Mouse (Mus musculus) frontal cortex, postnatal 14 days (tissue): ENCODE results near the gene Acsl5.

Experiments
- DNase-seq, 2 experiments: peaks; one replicate each; pipeline ENCODE4 v3.0.0; 2022; ENCODE audit warnings: low spot score in 2 of 2

Gene Acsl5

DNA sequence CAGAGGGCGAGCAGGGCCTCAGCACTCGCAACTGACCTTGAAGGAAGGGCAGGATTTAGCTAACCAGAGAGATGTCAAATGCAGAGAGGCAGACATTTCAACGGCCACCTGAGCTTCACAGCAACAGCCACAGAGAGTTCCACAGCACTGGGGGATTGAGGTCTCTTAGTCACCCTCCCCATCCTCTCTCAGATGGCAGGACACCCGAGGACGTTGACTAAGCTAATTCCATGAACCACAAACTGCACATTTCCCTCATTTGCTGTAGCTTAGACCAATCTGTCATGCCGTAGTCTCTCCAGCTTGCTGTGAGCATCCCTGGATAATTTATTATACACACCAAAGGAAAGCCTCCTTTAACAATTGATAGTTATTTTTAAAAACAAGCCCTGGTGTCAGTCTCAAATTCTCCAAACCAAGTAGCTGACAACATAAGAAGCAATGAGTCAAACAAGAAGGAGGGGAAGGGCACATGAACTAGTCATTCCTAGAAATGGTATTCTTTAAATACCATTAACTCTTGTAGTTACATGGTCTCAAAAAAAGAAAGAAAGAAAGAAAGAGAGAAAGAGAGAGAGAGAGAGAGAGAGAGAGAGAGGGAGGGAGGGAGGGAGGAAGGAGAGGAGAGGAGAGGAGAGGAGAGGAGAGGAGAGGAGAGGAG, 11.8 kb upstream of the Acsl5 start:
- DNase-seq, result no peak

DNA sequence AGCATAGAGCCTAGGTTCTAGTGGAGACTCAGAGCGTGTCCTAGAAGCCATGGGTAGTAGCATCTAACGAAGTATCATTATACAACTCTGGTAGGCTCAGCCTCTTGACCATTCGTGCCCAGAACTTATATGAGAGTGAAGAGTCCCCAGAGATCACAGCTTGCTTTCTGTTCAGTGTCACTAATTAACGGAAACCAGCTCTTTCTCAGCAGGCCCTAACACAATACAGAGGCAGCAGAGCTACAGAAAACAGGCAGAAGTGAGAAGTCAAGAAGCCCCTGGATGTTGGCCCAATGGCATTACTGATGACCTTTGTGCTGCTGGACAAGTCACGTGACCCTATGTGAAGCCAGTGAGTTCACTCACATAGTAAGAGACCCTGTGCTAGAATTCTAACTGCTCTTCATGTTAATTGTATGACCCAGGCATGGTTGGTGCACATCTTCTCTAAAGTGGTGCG, 10.5 kb upstream of the Acsl5 start, which contains the start of gene Gucy2g:
Gene Gucy2g (minus strand): TSS at position 51 of the 460 bp plus-strand sequence.
- no peak for DNase-seq

DNA sequence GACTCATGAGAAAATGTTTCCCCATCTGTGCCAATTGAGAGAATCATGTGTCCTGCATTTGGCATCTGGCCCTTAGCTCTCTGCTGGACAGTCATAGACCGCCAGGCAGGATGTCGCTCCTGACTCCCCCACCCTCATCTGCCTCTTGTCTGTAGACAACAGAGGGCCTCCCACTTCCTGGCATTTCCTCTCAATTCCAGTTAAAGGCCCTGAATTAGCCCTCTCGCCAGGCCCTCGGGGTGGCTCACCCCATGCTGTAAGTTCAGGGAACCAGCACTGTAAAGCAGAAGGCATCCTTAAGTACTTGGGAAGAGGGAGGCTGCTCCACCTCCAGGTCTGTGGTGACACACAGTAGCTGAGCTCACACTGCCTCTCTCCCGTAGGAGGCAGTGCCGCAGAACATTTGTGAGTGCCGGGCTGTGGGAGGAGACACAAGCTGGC, 6.9 kb upstream of the Acsl5 start:
- peak in 1 of 2 experiments; percentile 27 for DNase-seq

DNA sequence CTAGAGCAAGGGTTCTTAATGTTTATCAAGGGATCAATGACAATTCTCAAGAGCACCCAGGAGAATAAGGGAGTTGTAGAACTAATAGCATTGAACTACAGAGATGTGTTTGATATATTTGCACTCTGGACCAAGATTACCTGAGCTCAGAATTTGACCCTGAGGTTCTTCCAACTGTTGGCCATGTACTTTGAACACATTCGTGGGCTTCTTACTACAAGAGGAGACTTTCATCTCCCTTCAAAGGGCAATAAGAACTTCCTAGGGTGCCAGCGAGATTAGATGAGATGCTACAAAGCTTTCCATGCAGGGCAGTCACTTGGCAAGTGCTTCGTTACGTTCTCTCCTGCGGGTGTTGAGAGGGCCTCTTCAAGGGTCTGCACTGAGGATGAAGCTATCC, 4.2 kb upstream of the Acsl5 start:
- no peak for DNase-seq

DNA sequence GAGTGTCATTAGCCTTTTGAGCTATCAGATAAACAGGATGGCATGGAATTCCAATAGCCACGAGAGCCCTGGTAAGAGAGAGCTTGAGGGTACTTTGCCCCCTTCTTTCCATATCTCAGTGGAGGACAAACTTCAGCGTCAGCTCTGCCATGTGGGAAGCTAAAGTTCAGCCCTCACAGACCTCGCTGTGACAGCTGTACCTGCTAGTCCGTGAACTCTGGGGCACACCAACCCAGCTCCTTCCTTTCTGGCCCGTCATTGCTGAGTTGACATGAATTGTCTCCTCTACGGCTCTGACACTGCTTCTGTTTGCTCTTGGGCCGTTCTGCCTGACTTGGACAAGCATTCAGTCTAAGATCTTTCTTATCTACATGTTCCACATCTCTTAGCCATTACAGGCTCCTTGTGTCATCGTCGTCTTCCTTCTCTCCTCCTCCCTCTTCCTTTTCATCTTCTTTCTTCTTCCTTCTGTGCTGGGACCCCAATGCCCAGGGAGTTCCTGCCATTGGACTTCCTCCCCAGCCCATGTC, 3.7 kb upstream of the Acsl5 start:
- no peak for DNase-seq

DNA sequence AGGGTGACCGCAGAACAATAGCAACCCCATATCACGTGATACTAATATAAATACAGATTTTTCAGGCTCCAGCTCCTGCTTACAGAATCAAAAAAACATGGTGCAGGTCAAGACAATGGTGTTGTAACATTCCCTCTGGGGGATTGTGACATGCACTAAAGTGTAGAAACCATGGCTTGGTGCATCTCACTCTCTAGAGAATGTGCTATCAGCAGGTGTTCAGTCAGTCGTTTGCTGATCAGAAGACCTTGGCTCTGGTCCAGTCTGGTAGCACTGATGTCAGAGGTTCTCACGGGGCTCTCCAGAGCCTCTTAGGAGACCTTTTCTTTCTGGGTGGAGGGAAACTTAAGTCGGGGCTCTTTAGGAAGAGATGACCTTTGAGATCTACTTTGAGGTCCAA, 1.3 kb upstream of the Acsl5 start:
- no peak for DNase-seq

DNA sequence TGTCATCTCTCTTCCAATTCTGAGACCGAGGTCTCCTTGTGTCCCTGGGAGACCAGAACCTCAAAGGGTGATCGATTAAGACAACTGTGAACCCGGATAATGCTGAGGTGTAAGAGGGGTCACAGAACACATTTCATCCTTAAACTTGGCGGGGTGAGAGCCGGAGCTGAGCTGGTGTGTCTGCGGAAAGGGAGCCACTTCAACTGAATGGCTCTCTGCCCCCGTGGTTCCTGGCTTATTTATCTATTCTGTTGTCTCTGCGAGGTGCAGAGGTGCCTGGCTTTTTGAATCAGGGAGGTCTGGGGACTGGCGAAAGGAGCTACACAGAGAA, 1.5 kb downstream of the Acsl5 start:
- DNase-seq, result no peak

DNA sequence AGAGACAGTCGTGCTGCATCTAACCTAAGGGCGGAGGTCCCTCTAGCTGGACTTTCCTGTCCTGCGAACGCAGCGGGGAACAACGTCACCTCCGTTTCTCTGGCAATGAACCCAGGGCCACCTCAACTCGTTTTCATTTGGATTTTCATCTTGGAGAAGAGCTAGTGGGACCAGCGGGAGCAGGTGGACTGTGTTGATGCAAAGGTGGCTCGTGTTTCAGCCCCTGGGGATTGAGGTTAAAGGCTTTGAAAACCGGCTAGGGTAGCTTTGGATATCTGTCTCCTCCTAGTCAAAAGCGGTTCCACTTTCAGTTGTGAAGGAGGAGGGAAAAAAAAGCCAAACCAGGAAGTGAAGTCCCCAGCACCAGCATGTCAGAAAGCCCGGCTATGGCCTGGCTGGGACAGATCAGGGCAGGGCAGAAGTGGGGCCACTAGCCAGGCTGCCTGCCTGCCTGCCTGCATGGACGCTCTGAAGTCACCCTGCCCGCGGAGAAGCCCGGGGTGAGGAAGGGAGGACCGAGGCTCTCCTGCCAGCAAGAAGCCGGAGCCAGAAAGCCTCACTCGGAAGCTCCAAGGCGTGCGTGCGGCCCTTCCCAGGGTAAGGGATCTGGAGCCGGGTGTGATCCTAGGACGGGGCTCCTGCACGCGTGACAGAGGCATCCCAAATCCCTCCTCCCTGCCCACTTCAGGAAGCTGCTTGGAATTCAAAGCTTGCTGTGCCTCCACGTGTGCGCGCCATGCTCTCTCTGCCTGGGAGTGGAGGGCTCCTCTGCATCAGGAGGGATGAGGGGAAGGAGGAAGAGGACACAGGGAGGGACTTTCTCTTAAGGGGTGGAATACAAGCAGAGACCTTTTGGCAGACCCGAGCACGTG, 2.1 kb downstream of the Acsl5 start:
- DNase-seq, result peak; percentile 28 to 33

DNA sequence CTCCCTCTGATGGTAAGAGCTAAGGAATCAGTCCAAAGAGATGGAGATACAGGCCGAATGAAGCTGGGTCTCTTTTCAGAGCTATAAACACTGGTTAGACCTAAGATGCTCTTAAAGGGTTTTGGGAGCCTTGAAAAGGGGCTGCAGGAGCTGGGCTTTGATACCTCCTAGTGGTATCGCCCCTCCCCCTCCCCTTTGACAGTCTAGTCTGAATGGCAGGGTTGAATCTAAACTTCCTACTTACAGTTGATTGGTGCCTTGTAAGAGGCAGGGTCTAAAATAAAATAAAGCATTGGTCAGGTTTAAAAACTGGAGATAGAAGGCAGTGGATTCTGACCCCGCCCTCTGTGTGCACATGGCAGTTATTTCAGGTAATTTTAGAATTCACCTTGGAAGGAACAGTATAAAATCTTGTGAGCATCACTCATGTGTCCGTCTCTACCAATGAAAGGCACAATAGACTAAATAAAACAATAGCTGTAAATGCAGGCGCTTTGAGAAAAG, 2.8 kb downstream of the Acsl5 start:
- DNase-seq, result no peak

DNA sequence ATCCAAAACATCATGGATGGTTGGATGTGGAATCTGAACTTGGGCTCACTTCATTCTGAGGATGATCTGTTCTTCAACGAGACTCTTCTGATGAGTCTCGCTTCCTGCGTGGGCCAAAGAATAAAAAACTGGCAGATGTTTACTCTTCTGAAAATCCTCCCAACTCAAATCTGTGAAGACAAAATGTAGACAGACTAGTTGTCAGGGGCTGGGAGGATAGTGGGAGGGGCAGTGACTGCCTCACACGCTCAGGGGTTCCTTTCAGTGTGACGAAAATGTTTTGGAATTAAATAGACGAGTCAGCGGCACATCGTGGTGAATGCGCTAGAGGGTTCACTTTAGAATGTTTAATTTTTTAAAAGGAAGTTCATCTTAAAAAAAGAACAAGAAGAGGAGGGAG, 4.4 kb downstream of the Acsl5 start:
- no peak for DNase-seq

DNA sequence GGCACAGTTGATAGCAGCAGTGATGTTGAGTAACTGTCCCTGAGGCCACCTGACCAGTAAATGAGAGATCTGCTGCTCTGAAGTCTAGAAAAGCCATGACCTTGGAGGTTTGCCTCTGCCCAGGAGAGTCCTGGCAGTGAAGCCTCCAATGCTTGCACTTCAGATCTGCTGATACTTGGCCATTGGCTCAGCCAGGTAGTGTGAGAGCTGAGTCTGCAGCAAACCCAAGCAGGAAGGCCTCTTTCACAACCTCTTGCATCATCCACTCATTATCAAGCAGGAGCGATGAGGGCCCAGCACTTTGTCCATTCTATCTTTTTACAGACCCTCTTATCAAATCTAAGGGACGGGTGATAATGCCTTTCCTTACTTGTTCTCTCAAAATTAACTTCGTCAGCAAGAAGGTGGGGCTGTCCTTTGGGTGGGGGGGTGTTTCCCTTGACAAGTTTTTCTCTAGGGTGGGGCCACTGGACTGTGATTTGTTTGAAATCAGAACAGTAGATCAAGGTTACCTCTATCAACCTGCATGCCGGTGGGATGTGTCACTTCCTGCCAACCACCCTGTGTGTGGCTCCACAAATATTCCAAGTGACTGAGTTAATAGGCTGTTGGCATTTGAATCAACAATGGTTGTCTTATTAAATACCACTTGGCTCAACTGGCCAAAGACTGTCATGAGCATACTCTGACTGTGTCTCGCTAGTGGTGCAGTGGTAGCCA, 6.1 kb downstream of the Acsl5 start:
- no peak for DNase-seq

DNA sequence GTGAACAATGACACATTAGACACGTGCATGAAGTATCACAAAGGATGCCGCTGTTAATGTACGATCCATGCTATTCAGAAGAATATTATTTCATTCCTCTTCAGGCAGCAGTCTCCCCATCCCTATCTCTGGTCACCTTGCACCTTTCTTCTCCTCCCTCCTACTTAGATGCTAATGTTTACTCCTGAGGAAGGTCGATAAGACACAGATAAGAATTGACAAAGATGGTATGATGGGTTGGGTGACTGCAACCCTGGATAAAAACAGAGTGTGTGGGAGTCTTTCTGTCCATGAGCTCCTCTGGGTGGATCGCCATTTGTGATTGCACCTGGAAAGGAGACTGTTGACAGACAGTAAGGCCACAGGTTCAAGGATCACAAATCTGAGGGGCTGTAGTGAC, 6.8 kb downstream of the Acsl5 start:
- DNase-seq, result no peak

DNA sequence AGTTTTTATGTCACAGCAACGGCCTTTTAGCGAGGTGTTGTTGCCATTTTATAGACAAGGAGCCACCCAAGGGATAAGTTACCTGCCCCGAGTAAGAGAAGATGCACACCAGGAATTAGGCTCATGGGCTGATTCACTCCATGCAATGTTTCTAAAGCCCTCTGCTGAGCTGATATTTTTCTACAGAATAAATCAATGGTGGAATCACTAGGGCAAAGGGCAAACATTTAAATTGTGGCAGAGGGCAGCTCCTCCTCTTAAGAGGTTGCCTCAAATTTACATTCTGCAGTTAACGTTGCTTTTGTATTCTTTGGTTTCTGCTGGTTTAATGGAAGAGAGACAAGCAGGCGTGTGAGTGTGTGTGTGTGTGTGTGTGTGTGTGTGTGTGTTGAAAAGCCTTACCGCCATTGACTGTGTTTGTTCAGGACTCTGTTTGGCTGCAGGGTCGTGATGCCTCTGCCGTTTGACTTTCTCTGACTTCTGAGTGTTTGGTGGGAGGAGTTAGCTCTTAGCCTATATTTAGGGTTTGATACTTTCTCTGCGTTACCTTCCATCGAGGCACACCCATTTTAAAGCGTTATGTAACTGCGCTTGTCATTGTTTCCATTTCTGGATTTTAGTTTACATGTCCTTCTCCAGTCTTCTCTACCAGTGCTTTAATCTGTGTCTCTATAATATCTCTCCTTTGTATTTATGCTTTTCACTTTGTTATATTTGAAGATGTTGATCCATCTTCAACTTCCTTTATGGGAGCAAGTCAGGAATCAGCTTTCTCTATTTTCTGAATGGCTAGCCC, 8.8 kb downstream of the Acsl5 start:
- no peak for DNase-seq

DNA sequence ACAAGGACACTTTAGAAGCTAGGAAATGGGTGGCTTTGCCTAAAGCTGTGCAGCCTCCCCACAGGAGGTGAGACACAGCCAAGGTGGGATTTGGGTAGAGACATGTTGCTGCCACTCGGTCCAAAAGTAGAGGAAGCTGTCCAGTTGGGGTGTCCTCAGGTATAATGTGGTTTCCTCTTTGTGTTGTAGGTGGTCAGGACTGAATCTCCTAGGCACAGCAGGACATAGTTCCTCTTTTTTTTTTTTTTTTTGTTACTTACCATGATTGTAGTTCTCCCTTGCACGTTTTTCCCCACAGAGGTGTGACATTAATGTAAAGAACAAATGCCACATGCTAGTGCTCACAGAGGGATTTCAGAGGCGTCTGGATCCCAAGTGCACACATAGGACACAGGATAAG, 13.5 kb downstream of the Acsl5 start:
- DNase-seq, result no peak

DNA sequence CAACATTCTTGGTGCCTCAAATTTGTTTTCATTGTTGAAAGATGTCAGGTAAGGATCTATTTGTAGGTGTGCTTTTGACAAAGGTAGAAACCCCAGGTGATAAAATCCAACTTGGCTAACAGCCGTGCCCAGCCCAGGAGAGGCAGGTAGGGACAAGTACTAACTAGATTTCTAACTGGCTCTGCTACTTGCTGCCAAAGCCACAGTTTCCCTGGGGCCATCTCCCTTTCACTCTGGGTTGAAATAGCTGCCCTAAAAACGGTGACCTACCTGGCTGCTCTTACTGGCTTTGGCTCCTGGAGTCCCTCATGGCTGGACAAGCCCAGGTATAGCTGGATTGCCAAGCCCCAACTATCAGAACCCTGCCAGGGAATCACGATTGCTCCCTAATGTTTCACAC, 15.0 kb downstream of the Acsl5 start:
- DNase-seq, result no peak

DNA sequence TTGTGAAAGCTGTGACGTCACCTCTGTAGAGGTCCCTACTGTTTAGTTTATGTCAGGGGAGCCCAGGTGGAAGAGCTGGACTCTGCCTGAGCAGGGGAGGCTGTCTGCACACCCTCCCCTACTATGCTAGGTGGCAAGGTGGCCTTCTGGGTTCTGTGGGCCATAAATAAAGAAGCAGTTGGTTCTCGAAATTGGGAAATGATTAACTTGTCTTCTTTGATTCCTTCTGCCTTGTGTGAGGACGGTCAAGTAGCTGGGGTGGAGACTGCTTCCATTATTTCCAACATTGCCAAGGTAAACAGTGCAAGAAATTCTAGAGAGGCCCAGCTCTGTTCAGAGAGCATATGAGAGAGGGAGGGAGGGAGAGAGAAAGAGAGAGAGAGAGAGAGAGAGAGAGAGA, 16.4 kb downstream of the Acsl5 start:
- DNase-seq, result no peak

DNA sequence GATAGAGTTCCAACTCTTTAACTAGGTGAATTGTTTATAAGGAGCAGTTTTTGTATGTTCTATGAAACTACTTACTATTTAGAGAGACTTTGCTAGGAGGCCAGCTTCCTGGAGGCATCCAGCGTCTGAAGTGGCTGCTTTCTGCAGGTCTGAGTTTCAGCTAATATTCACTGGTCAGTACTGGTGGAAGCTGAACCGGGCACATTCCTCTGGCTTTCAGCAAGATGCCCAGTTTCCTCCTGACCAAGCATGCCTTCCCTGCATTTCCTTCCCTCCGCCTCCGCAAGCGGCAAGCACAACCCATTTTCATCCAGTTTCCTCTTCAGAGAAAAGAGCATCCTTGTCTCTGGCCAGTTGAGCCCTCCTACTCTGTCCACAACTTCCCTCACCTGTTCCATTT, 17.3 kb downstream of the Acsl5 start:
- no peak for DNase-seq

DNA sequence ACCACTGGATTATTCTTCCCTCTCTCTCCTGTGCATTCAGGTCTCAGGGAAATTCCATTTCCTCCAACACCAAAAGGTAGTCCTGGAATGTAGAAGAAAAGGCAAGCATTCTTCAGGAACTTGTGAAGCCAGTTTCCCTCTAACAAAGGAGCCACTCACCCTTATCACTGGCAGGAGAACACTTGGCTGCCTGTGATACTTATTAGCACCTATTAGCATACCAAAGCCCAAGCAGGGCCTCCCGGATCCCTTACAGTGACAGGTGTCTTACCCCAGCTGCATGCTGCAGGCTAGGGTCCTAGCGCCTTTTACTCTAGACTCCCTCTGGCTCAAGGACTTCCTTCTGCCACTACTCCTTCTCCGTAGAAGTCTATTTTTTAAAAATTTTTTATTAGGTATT, 19.7 kb downstream of the Acsl5 start:
- no peak for DNase-seq

DNA sequence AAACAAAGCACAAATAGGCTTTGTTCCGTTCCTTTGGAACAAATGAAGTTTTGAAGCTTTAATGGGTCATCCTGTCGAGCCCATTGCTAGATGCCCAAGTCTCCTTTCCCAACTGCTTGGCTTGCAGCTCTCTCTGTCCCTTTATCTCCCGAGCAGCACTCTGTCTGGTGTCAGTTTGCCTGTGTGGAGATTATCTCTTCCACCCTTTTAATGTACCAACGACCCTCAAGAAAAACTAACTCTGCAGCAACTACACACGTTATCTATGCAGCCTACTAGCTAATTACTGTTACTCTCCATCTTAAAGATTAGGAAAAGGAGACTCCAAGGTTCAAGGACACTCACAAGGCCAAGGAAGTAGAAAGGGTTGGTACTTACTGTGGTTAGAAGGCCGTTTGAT, 21.6 kb downstream of the Acsl5 start:
- DNase-seq, result no peak

DNA sequence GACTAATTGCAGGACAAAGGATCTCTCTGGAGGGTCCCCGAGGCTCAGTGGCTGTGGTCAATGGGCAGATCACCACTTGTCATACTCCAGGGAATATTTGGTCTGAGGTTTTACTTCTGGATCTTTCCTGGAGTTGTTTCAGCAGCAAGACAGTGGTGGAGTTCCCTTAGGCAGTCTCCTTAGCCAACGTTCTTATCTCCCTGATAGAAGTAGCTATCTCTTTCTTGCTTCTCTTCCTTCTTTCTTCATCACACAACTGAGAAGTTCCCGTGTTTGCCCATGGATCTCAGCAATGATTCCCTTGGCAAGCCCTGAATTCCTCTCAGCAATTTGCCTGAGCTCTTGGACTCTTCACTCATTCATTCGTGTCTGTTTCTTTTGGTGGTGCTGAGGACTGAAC, 24.4 kb downstream of the Acsl5 start:
- no peak for DNase-seq

DNA sequence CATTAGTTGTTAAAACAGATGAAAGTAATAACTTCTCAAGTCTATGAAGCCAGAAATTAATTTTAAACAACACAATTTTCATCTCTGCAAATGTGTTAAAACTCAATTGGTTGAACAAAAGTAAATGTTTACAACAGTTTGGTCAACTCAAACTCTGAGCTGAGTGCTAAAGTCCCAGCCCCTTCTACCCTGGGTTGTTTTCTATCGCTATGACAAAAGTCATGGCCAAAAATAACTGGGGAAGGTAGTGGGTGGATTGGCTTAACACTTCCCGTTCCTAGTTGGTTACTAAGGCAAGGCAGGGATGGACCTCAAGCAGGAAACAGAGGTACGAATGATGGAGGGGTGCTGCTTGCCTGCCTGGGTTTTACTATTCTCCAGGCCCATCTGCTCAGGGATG, 25.0 kb downstream of the Acsl5 start:
- no peak for DNase-seq
